Mouse (Mus musculus) frontal cortex, adult (tissue): ENCODE results near the gene Tm6sf1.
A peak's percentile ranks its signal among the peaks of the same experiment; 100 is the strongest.
"Not testable (repeated sequence)": the region's sequence is repeated elsewhere in the genome, so short reads cannot be mapped to it uniquely, and the experiment has no call there.

Source experiments
- ATAC-seq: cut with Nextera tagmentation; 2 replicates; pipeline ENCODE4 v1.9.2; 2017; ENCODE audit warnings: mild to moderate bottlenecking, moderate library complexity, mixed read lengths; ENCODE audit not compliant: low TSS enrichment

Tm6sf1 gene

GRCm38 (mm10) chr7:81858968-81859721, at the start of gene Tm6sf1:
Tm6sf1 (plus strand) TSS chr7:81859001.
- ATAC-seq: peak; percentile 48

- no peak for ATAC-seq
Measured at GRCm38 (mm10) chr7:81824906-81825305, 33.9 kb upstream of the Tm6sf1 start.

GRCm38 (mm10) chr7:81825381-81825780, 33.4 kb upstream of the Tm6sf1 start:
- no peak for ATAC-seq

- ATAC-seq: no peak
Measured at GRCm38 (mm10) chr7:81827806-81828667, 30.8 kb upstream of the Tm6sf1 start.

- ATAC-seq: peak; percentile 58
Measured at GRCm38 (mm10) chr7:81828681-81829378, 30.0 kb upstream of the Tm6sf1 start.

GRCm38 (mm10) chr7:81829379-81829894, 29.4 kb upstream of the Tm6sf1 start, which contains the start of gene Btbd1:
Btbd1 (minus strand) TSS chr7:81829431.
- peak; percentile 84 for ATAC-seq

- no peak for ATAC-seq
Measured at GRCm38 (mm10) chr7:81834847-81835246, 24.0 kb upstream of the Tm6sf1 start.

- ATAC-seq: no peak
Measured at GRCm38 (mm10) chr7:81835430-81835829, 23.4 kb upstream of the Tm6sf1 start.

- not testable (repeated sequence) for ATAC-seq
Measured at GRCm38 (mm10) chr7:81837771-81838170, 21.0 kb upstream of the Tm6sf1 start.

- ATAC-seq: no peak
Measured at GRCm38 (mm10) chr7:81839746-81840145, 19.1 kb upstream of the Tm6sf1 start.

- ATAC-seq: peak; percentile 93
Measured at GRCm38 (mm10) chr7:81840661-81841181, 18.1 kb upstream of the Tm6sf1 start.

GRCm38 (mm10) chr7:81841439-81841838, 17.4 kb upstream of the Tm6sf1 start:
- no peak for ATAC-seq

GRCm38 (mm10) chr7:81842141-81842540, 16.7 kb upstream of the Tm6sf1 start:
- no peak for ATAC-seq

- ATAC-seq: no peak
Measured at GRCm38 (mm10) chr7:81842998-81843397, 15.8 kb upstream of the Tm6sf1 start.

GRCm38 (mm10) chr7:81843903-81844302, 14.9 kb upstream of the Tm6sf1 start:
- no peak for ATAC-seq

- no peak for ATAC-seq
Measured at GRCm38 (mm10) chr7:81844801-81845200, 14.0 kb upstream of the Tm6sf1 start.

GRCm38 (mm10) chr7:81845313-81845712, 13.5 kb upstream of the Tm6sf1 start:
- ATAC-seq: no peak

- ATAC-seq: no peak
Measured at GRCm38 (mm10) chr7:81846008-81846407, 12.8 kb upstream of the Tm6sf1 start.

- peak; percentile 50 for ATAC-seq
Measured at GRCm38 (mm10) chr7:81847010-81847409, 11.8 kb upstream of the Tm6sf1 start.

- ATAC-seq: no peak
Measured at GRCm38 (mm10) chr7:81847777-81848176, 11.0 kb upstream of the Tm6sf1 start.

GRCm38 (mm10) chr7:81849214-81849613, 9.6 kb upstream of the Tm6sf1 start:
- ATAC-seq: no peak

GRCm38 (mm10) chr7:81849633-81850032, 9.2 kb upstream of the Tm6sf1 start:
- ATAC-seq: no peak
